ENCODE assay signal across 18 mouse cellular contexts in genomic region chr13:39834521-39835245, GRCm38 (mm10).
A peak's percentile ranks its signal among the peaks of the same experiment; 100 is the strongest.
DNase-seq lines count a peak whose midpoint lies in the region; ATAC-seq and TF ChIP-seq lines count a peak whose summit lies in the region.
"Had no signal": no experiment of that assay in that cellular context is flagged by ENCODE, and none has a peak within 500 bp of the region (broad histone marks: within the 10 kb centered on the region; RNA-seq: fewer than 3 reads in every experiment).

No protein-coding gene starts in this region.

- peak overlapping the region; percentile 37 for H3K4me2 ChIP-seq in hindbrain, embryonic 16.5 days (ENCODE audit: low read length)
- H3K4me2 ChIP-seq in hindbrain, embryonic 12.5 days (replicated peaks), result no peak overlapping the region
- H3K4me2 ChIP-seq in midbrain, embryonic 15.5 days, result peak overlapping the region; percentile 27; the same call in 1 of the 2 replicates
- H3K4me2 ChIP-seq in liver, postnatal 0 days (ENCODE audit: low read depth, low read length), result no peak overlapping the region
- H3K4me2 ChIP-seq: lung, embryonic 14.5 days had no signal

- H3K4me1 ChIP-seq in hindbrain, embryonic 16.5 days (ENCODE audit: control insufficient read depth, insufficient read depth, low read depth, low read length), result peaks cover 3% of the 10 kb centered on the region
- H3K4me1 ChIP-seq in hindbrain, embryonic 12.5 days, result peaks cover 3% of the 10 kb centered on the region; the same call in 1 of the 2 replicates
- H3K4me1 ChIP-seq in midbrain, embryonic 15.5 days, result peaks cover 10% of the 10 kb centered on the region; the same call in 1 of the 2 replicates
- H3K4me1 ChIP-seq in liver, postnatal 0 days (ENCODE audit: insufficient read depth), result no peaks in the 10 kb centered on the region

- ATAC-seq in cerebellum, adult (ENCODE audit: insufficient number of reproducible peaks, low FRiP score, low TSS enrichment), result no peak
- ATAC-seq in hindbrain, embryonic 16.5 days, result 0 out of 2 replicates have a peak, but pooled peaks have one; percentile 50
- ATAC-seq in hindbrain, embryonic 12.5 days (ENCODE audit: low FRiP score), result no peak
- no peak; the same call in 1 of the 2 replicates for ATAC-seq in midbrain, embryonic 15.5 days (replicated peaks)
- ATAC-seq in liver, postnatal 0 days, result no peak
- no peak for ATAC-seq in inflammation-experienced regulatory T-cells, adult 6 months
- ATAC-seq: activated CD4-positive, CD25-positive, alpha-beta regulatory T cell, adult 4 months; intestine, embryonic 16.5 days had no signal

- TF ChIP-seq EP300 in liver, postnatal 0 days (IDR thresholded peaks at IDR 0.05; ENCODE audit: low read depth), result no peak

- H3K9ac ChIP-seq in hindbrain, embryonic 16.5 days (ENCODE audit: low read depth, low read length), result no peak overlapping the region
- H3K9ac ChIP-seq in hindbrain, embryonic 12.5 days, result no peak overlapping the region
- no peak overlapping the region for H3K9ac ChIP-seq in midbrain, embryonic 15.5 days
- H3K9ac ChIP-seq in liver, postnatal 0 days (replicated peaks), result no peak overlapping the region
- H3K9ac ChIP-seq: lung, embryonic 14.5 days had no signal

- WGBS in hindbrain, embryonic 16.5 days, result 53% methylated on average over 9 of the region's 9 CpGs
- 77% methylated on average over 9 of the region's 9 CpGs for WGBS in hindbrain, embryonic 12.5 days
- 31% methylated on average over 9 of the region's 9 CpGs for WGBS in midbrain, embryonic 15.5 days
- WGBS in liver, postnatal 0 days (ENCODE audit: insufficient replicate concordance), result 67% methylated on average over 9 of the region's 9 CpGs

- peak; percentile 58 to 64 for DNase-seq in cerebellum, postnatal 10 days
- DNase-seq in brain, adult 2 months (ENCODE audit: low read depth, low spot score), result peak; percentile 49
- DNase-seq in liver, postnatal 0 days, result no peak
- DNase-seq: adrenal gland, postnatal 25 days; heart, postnatal 14 days; layer of hippocampus, adult 9-11 months; lung, embryonic 14.5 days had no signal

- H3K4me3 ChIP-seq in hindbrain, embryonic 16.5 days (ENCODE audit: low read length), result no peak overlapping the region
- no peak overlapping the region for H3K4me3 ChIP-seq in hindbrain, embryonic 12.5 days
- no peak overlapping the region for H3K4me3 ChIP-seq in midbrain, embryonic 15.5 days
- no peak overlapping the region for H3K4me3 ChIP-seq in liver, postnatal 0 days (ENCODE audit: low read depth, low read length)
- H3K4me3 ChIP-seq: erythroblast, embryonic 14.5 days had no signal

- H3K27me3 ChIP-seq in hindbrain, embryonic 16.5 days (replicated peaks; ENCODE audit: control insufficient read depth, insufficient read depth, low read length), result no peaks in the 10 kb centered on the region
- no peaks in the 10 kb centered on the region for H3K27me3 ChIP-seq in hindbrain, embryonic 12.5 days
- H3K27me3 ChIP-seq in midbrain, embryonic 15.5 days (replicated peaks), result no peaks in the 10 kb centered on the region
- H3K27me3 ChIP-seq in liver, postnatal 0 days (ENCODE audit: insufficient read depth, low read length), result no peaks in the 10 kb centered on the region

- H3K27ac ChIP-seq in hindbrain, embryonic 16.5 days (ENCODE audit: low read depth, low read length), result no peak overlapping the region
- no peak overlapping the region for H3K27ac ChIP-seq in hindbrain, embryonic 12.5 days
- no peak overlapping the region for H3K27ac ChIP-seq in midbrain, embryonic 15.5 days
- H3K27ac ChIP-seq in liver, postnatal 0 days (ENCODE audit: low read depth), result no peak overlapping the region
- H3K27ac ChIP-seq: kidney, postnatal 0 days; macrophage; stomach, postnatal 0 days had no signal

- H3K36me3 ChIP-seq in hindbrain, embryonic 16.5 days (ENCODE audit: control insufficient read depth, insufficient read depth, low read length), result no peaks in the 10 kb centered on the region
- no peaks in the 10 kb centered on the region for H3K36me3 ChIP-seq in hindbrain, embryonic 12.5 days
- H3K36me3 ChIP-seq in midbrain, embryonic 15.5 days (replicated peaks), result no peaks in the 10 kb centered on the region
- no peaks in the 10 kb centered on the region for H3K36me3 ChIP-seq in liver, postnatal 0 days (replicated peaks; ENCODE audit: insufficient read depth, low read length)

- no peak for TF ChIP-seq CTCF in liver, postnatal 0 days (IDR thresholded peaks at IDR 0.05; ENCODE audit: low read depth)

- H3K9me3 ChIP-seq in hindbrain, embryonic 16.5 days (ENCODE audit: control insufficient read depth, low read length), result no peaks in the 10 kb centered on the region
- no peaks in the 10 kb centered on the region for H3K9me3 ChIP-seq in hindbrain, embryonic 12.5 days (replicated peaks)
- no peaks in the 10 kb centered on the region for H3K9me3 ChIP-seq in midbrain, embryonic 15.5 days
- no peaks in the 10 kb centered on the region for H3K9me3 ChIP-seq in liver, postnatal 0 days (ENCODE audit: low read length)

Comparison
In these comparisons a context has a peak if more than half of its experiments do, and no peak if none do; other contexts are left out.
1. H3K4me2 ChIP-seq: peak in hindbrain, embryonic 16.5 days (single experiment) and midbrain, embryonic 15.5 days (single experiment); none in hindbrain, embryonic 12.5 days (single experiment) and liver, postnatal 0 days (single experiment).